Mouse (Mus musculus): ENCODE measurements at regions not wholly inside any gene's neighbourhood (a gene's known extent, or its start where the extent isn't known, plus 50 kb on each side); places are given as distances from the start of the nearest gene placed in this dataset.

DNA sequence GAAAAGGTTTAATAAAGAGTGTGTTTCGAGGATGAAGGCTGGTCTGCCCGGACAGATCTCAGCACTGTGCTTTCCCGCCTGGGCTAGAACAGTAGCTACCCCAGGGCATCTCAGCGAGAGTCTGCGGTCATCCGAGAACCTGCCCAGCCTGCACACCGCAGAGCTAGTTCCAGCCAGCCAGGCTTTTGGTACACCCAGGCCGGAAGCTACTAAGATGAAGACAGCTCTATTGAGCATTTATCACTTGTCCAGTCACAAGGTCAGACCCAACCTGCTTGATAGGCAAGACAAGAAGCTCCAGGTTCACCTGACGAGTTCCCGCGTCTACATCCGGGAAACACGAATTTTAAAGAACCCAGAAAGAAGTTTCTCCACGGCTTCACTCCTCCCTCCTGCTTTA lies 72.8 kb upstream of the Cnot2 start:
- DNase-seq (ENCODE audit: extremely low read depth, insufficient read length, low spot score): no peak

DNA sequence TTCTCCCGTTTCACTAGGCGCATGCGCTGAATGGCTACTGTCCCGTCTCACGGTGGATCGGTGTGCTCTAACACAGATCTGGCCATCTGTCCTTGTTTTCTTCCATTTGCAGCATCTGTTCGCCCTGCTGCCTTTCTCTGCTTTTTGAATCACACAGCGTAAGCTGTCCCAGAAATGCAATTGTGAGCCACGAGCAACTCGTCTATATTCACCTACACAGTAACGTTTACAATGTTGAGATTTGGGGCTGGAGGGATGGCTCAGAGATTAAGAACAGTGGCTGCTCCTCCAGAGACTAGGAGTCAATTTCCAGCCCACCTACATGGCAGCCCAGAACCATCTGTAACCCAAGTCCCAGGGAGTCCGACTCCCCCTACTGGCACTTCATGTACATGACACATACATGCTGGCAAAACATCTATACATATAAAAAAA lies 72.2 kb upstream of the Cnot2 start:
- no peak for DNase-seq (ENCODE audit: extremely low read depth, insufficient read length, low spot score)

DNA sequence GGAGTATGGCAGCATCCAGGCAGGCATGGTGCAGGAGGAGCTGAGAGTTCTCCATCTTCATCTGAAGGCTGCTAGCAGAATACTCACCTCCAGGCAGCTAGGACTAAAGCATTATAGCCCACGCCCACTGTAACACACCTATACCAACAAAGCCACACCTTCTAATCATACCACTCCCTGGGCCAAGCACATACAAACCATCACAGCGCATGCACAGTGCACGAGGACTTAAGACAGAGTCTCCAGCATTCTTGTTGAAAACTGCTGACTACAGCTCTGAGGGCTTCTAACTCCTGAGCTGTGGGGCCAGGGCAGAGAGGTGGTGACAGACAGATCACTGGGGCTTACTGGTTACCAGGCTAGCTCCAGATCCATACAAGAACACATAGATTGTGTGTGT lies 68.0 kb upstream of the Cnot2 start:
- no peak for DNase-seq (ENCODE audit: extremely low read depth, insufficient read length, low spot score)

DNA sequence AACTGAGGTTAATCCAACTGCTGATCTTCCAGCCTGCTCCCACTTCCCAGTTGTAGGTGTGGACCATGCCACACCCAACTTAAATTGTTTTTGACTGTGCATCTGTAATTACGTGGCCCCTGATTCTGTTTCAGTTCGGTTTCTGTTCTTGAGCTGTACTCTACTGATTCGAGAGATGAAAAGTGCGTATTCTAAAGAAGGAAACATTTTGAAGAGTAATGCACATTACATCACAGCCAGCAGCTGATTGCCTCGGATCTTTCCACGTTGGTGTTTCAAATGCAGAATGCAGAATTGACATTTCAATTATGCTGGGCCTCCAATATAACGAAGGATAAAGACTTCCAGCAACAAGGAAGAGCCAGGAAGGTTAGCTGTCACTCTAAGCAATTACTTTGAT lies 64.7 kb upstream of the Cnot2 start:
- DNase-seq (ENCODE audit: extremely low read depth, insufficient read length, low spot score): no peak

DNA sequence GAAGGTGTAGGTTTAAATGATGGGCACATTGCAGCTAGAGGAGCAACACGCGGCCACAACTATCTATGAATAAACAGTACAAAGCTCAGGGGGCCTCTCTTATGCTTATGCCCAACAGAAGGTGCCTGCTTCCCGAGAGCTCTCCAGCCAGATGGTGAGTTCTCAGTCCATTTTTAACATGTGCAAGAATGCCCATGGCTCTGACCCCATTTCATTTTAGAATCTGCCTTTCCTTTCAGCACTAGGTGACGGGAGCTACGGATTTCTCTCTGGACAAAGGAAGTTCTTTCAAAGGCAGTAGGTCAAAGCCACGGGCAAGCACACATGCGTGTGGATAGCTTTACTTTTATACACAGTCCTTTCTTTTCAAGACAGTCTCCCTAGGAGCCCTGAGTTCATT lies 64.3 kb upstream of the Cnot2 start:
- DNase-seq (ENCODE audit: extremely low read depth, insufficient read length, low spot score): no peak

DNA sequence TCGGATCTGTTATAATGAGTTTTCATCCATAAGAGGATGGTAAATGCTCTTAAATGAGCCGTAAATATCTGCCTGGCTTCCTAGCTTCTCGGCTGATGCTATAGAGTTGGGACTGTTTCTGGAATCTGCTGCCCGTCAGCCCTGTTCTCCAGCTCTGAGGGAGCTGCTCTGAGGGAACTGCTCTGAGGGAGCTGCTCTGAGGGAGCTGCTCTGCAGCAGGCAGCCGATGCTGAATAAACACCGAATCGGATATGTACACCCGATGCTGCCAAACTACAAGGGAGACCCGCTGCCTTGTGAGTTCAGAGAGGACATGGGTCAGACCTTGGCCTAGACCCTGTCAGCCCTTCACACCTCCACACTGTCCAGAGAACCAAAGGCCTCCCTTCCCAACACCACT lies 63.8 kb upstream of the Cnot2 start:
- no peak for DNase-seq (ENCODE audit: extremely low read depth, insufficient read length, low spot score)

Data from 3134 (cell line).